Mouse (Mus musculus) hindbrain, embryonic 16.5 days (tissue): Measurements from ENCODE around the gene Tfe3. TPM values are rescaled to one million over a fixed set of nuclear protein-coding genes. Genes with fewer than 3 reads are reported as not detected.

ENCODE experiments used
- ATAC-seq: fragments of 200-750 bp; cut with Nextera tagmentation; 2 replicates; pipeline ENCODE4 v1.8.0; 2017; ENCODE audit warnings: moderate TSS enrichment, moderate library complexity
- H3K27ac ChIP-seq: fragments of 300-500 bp; sonication (generic); 2 replicates; pipeline ENCODE4 v1.5.1; 2014; ENCODE audit warnings: low read depth, mild to moderate bottlenecking, control low read depth, low read length, moderate library complexity
- H3K27me3 ChIP-seq: fragments of 300-500 bp; sonication (generic); replicated peaks from 2 replicates; pipeline ENCODE4 v1.6.1; 2014; ENCODE audit warnings: low read length; ENCODE audit not compliant: control insufficient read depth, insufficient read depth
- H3K36me3 ChIP-seq: fragments of 300-500 bp; sonication (generic); 2 replicates; pipeline ENCODE4 v1.6.1; 2014; ENCODE audit warnings: mild to moderate bottlenecking, low read length, moderate library complexity, mixed read lengths; ENCODE audit not compliant: control insufficient read depth, insufficient read depth
- H3K4me1 ChIP-seq: fragments of 300-500 bp; sonication (generic); 2 replicates; pipeline ENCODE4 v1.6.1; 2014; ENCODE audit warnings: low read depth, low read length; ENCODE audit not compliant: control insufficient read depth, insufficient read depth
- H3K4me2 ChIP-seq: fragments of 300-500 bp; sonication (generic); 2 replicates; pipeline ENCODE4 v1.6.1; 2014; ENCODE audit warnings: mild to moderate bottlenecking, low read length, control low read depth, moderate library complexity
- H3K4me3 ChIP-seq: fragments of 300-500 bp; sonication (generic); 2 replicates; pipeline ENCODE4 v1.5.1; 2014; ENCODE audit warnings: mild to moderate bottlenecking, low read length, control low read depth, moderate library complexity
- H3K9ac ChIP-seq: fragments of 300-500 bp; sonication (generic); 2 replicates; pipeline ENCODE4 v1.6.1; 2014; ENCODE audit warnings: low read depth, mild to moderate bottlenecking, control low read depth, low read length, moderate library complexity
- H3K9me3 ChIP-seq: fragments of 300-500 bp; sonication (generic); 2 replicates; pipeline ENCODE4 v1.6.1; 2014; ENCODE audit warnings: mild to moderate bottlenecking, low read length, moderate library complexity; ENCODE audit not compliant: control insufficient read depth
- WGBS: fragments of 180-500 bp; shearing (Covaris S2); extraction: QIAGEN DNeasy Blood & Tissue Kit; methylation state at CpG from one replicate; pipeline ENCODE4 v1.1.7; 2014; 5-methylcytosine and 5-hydroxymethylcytosine counted together
- polyA plus RNA-seq: library from polyadenylated mRNA; unstranded; fragments of >200 nt; fragmentation: Nextera tagmentation; extraction: Ambion mirVana; gene quantifications from 2 replicates; pipeline ENCODE4 v1.2.1, GENCODE M21; 2015

Tfe3 gene
- polyA plus RNA-seq, 1 experiment from 2014 or later = 20.4 TPM

DNA sequence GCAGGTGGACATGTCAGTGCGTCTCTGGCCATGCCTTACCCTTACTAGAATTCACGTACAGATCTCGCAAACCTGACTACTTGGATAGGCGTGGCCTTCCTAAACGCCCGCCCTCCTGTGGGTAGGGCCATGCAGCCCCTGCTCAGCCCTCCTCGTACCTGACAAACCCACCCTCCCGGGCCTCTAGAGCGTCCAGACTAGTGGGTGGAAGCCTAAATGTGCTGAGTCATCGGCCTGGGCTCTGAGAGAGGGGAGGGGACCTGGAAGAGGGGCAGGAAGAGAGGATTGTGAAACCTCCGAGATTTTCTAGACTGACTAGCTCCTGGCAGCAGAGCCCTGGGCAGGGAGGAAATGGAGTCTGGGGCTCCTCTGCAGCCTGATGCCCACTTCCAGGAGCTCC is 3.4 kb downstream of the Tfe3 start:
- WGBS = 20% methylated on average over 11 of the region's 11 CpGs
- peak; percentile 32; the same call in 1 of the 2 replicates for ATAC-seq
- peak overlapping the region; percentile 41; the same call in 1 of the 2 replicates for H3K9ac ChIP-seq

GRCm38 (mm10) chrX:7769302-7770017 is 7.1 kb downstream of the Tfe3 start:
- no peak overlapping the region for H3K9ac ChIP-seq
- peaks cover 6% of the 10 kb centered on the region for H3K4me1 ChIP-seq
- WGBS = 85% methylated on average over 7 of the region's 7 CpGs
- no peak for ATAC-seq
- H3K27me3 ChIP-seq = no peaks in the 10 kb centered on the region
- peaks cover 14% of the 10 kb centered on the region for H3K36me3 ChIP-seq
- no peak overlapping the region for H3K27ac ChIP-seq
- H3K4me3 ChIP-seq = no peak overlapping the region
- H3K9me3 ChIP-seq = no peaks in the 10 kb centered on the region
- H3K4me2 ChIP-seq = no peak overlapping the region

More for the DNA sequence above, 3.4 kb downstream of the Tfe3 start:
- H3K4me1 ChIP-seq = peaks cover 12% of the 10 kb centered on the region
- H3K27ac ChIP-seq = no peak overlapping the region
- peaks cover 4% of the 10 kb centered on the region; the same call in 1 of the 2 replicates for H3K36me3 ChIP-seq
- no peaks in the 10 kb centered on the region for H3K9me3 ChIP-seq
- peak overlapping the region; percentile 67 for H3K4me2 ChIP-seq
- no peaks in the 10 kb centered on the region for H3K27me3 ChIP-seq
- peak overlapping the region; percentile 65 for H3K4me3 ChIP-seq

GRCm38 (mm10) chrX:7772766-7773165 is 10.4 kb downstream of the Tfe3 start:
- no peak overlapping the region for H3K4me3 ChIP-seq
- ATAC-seq = no peak
- H3K4me2 ChIP-seq = no peak overlapping the region
- no peak overlapping the region for H3K27ac ChIP-seq
- H3K4me1 ChIP-seq = no peaks in the 10 kb centered on the region
- H3K9me3 ChIP-seq = no peaks in the 10 kb centered on the region
- no peak overlapping the region for H3K9ac ChIP-seq
- H3K36me3 ChIP-seq = peaks cover 13% of the 10 kb centered on the region
- 58% methylated on average over 2 of the region's 2 CpGs for WGBS
- H3K27me3 ChIP-seq = no peaks in the 10 kb centered on the region

- H3K4me1 ChIP-seq = no peaks in the 10 kb centered on the region
- no peak overlapping the region for H3K4me2 ChIP-seq
- H3K9ac ChIP-seq = no peak overlapping the region
- ATAC-seq = no peak
- 79% methylated on average over 9 of the region's 9 CpGs for WGBS
- no peak overlapping the region for H3K27ac ChIP-seq
- no peaks in the 10 kb centered on the region for H3K27me3 ChIP-seq
- H3K4me3 ChIP-seq = no peak overlapping the region
- peaks cover 13% of the 10 kb centered on the region; the same call in 1 of the 2 replicates for H3K36me3 ChIP-seq
- H3K9me3 ChIP-seq = no peaks in the 10 kb centered on the region
Observed at GRCm38 (mm10) chrX:7775501-7776205, 13.3 kb downstream of the Tfe3 start.

DNA sequence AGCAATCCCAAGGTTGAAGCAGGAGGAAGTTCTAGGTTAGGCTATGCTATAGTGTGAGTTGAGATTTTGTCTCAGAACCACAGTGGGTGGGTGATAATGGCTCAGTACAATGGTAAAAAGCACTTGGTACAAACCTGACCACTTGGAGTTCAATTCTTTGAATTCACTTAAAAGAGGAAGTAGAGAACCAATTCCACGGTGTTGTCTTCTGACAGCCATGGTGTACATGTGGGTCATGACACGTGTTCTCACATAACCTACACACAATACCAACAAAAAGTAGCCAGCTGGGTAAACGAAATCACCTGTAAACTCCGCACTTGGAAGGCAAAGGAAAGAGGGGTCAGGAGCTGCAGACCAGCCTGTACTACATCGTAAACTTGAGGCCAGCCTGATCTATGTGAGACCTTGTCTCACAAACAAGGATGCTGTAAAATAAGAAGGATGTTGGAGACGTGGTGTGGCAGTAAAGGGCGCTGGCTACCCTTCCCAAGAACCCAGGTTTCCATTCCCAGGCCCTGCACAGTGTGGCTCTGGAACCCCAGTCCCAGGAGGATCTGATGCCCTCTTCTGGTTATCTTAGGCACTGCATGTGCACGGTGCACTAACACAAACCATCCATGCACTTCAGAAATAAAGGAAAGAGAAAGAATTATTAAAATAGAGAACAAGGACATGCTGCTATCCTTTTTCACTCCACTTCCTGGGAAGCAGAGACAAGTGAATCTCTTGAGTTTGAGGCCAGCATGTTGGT is 14.1 kb downstream of the Tfe3 start:
- no peaks in the 10 kb centered on the region for H3K9me3 ChIP-seq
- H3K27ac ChIP-seq = no peak overlapping the region
- H3K4me3 ChIP-seq = no peak overlapping the region
- no peak overlapping the region for H3K4me2 ChIP-seq
- WGBS = 49% methylated on average over 8 of the region's 8 CpGs
- no peak overlapping the region for H3K9ac ChIP-seq
- H3K4me1 ChIP-seq = no peaks in the 10 kb centered on the region
- H3K27me3 ChIP-seq = no peaks in the 10 kb centered on the region
- peaks cover 10% of the 10 kb centered on the region; the same call in 1 of the 2 replicates for H3K36me3 ChIP-seq
- peak; percentile 69 for ATAC-seq

DNA sequence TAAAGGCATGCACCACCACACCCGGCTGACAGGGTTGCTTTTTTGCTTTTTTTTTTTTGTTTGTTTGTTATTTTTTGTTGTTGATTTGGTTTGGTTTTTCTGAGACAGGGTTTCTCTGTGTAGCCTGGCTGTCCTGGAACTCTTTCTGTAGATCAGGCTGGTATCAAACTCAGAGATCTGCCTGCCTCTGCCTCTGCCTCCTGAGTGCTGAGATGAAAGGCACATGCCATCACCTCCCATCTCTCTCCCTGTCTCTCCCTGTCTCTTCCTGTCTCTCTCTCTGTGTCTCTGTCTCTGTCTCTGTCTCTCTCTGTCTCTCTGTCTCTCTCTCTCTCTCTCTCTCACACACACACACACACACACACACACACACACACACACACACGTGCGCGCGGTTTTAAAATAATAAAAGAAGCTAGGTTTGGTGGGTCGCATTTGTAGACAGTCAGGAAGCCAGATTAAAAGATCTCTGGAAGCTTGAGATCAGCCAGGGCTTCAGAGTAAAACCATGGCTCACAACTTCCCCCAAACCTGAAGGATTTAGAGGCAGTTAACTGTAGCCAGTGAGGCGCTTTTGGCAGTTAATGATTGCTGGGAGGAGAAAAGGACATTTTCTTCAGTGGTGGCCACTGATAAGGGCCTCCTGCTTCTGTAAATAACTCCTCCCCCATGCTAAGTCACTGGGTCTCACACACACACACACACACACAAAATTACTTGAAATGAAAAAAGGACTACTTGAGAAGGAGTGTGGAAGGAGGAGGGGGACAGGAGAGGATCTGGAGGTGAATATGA is 16.3 kb downstream of the Tfe3 start:
- Histone ChIP-seq H3K4me3 (no peak overlapping the region), H3K4me2 (no peak overlapping the region), H3K9me3 (no peaks in the 10 kb centered on the region), H3K36me3 (peaks cover 4% of the 10 kb centered on the region; the same call in 1 of the 2 replicates), H3K27me3 (no peaks in the 10 kb centered on the region), H3K4me1 (no peaks in the 10 kb centered on the region), H3K9ac (no peak overlapping the region), H3K27ac (no peak overlapping the region)
- WGBS = 75% methylated on average over 7 of the region's 7 CpGs
- no peak for ATAC-seq

- Histone ChIP-seq H3K27ac (no peak overlapping the region), H3K9me3 (no peaks in the 10 kb centered on the region), H3K27me3 (no peaks in the 10 kb centered on the region), H3K9ac (no peak overlapping the region), H3K36me3 (peaks cover 4% of the 10 kb centered on the region; the same call in 1 of the 2 replicates), H3K4me2 (no peak overlapping the region), H3K4me3 (no peak overlapping the region), H3K4me1 (no peaks in the 10 kb centered on the region)
- no peak for ATAC-seq
- WGBS = 17% methylated on average over 3 of the region's 3 CpGs
Observed at GRCm38 (mm10) chrX:7779294-7779693, 16.9 kb downstream of the Tfe3 start.

GRCm38 (mm10) chrX:7782603-7783092 is 20.3 kb downstream of the Tfe3 start:
- Histone ChIP-seq H3K27ac (no peak overlapping the region), H3K4me1 (no peaks in the 10 kb centered on the region), H3K9me3 (no peaks in the 10 kb centered on the region), H3K4me3 (no peak overlapping the region), H3K36me3 (no peaks in the 10 kb centered on the region), H3K27me3 (no peaks in the 10 kb centered on the region), H3K4me2 (no peak overlapping the region), H3K9ac (no peak overlapping the region)
- no peak for ATAC-seq
- 85% methylated on average over 4 of the region's 4 CpGs for WGBS
